Mouse (Mus musculus) embryonic facial prominence, embryonic 11.5 days (tissue): ENCODE measurements around the gene Ptpn11. TPM values are rescaled to one million over a fixed set of nuclear protein-coding genes. Genes with fewer than 3 reads are reported as not detected.

Experiments used
- ATAC-seq: fragments of 200-750 bp; cut with Nextera tagmentation; replicated peaks from 2 replicates; pipeline ENCODE4 v1.8.0; 2017; ENCODE audit warnings: low read depth; ENCODE audit not compliant: insufficient number of reproducible peaks, low FRiP score, low TSS enrichment
- DNase-seq: peaks from one replicate; pipeline ENCODE4 v3.0.0-alpha.2; 2015; ENCODE audit warnings: low spot score
- H3K27ac ChIP-seq: fragments of 300-500 bp; sonication (generic); replicated peaks from 2 replicates; pipeline ENCODE4 v1.5.1; 2014; ENCODE audit warnings: mild to moderate bottlenecking, low read depth, low read length, control low read depth
- H3K27me3 ChIP-seq: fragments of 300-500 bp; sonication (generic); 2 replicates; pipeline ENCODE4 v1.6.1; 2014; ENCODE audit warnings: mild to moderate bottlenecking, low read length, moderate library complexity, mixed read lengths; ENCODE audit not compliant: control insufficient read depth, insufficient read depth
- H3K36me3 ChIP-seq: fragments of 300-500 bp; sonication (generic); replicated peaks from 2 replicates; pipeline ENCODE4 v1.6.1; 2014; ENCODE audit warnings: low read depth, mild to moderate bottlenecking, low read length, moderate library complexity, mixed read lengths; ENCODE audit not compliant: control insufficient read depth, insufficient read depth
- H3K4me1 ChIP-seq: fragments of 300-500 bp; sonication (generic); 2 replicates; pipeline ENCODE4 v1.6.1; 2014; ENCODE audit warnings: low read length, mixed read lengths; ENCODE audit not compliant: control insufficient read depth, insufficient read depth
- H3K4me2 ChIP-seq: fragments of 300-500 bp; sonication (generic); 2 replicates; pipeline ENCODE4 v1.6.1; 2014; ENCODE audit warnings: low read depth, mild to moderate bottlenecking, control low read depth, low read length, moderate library complexity
- H3K4me3 ChIP-seq: fragments of 300-500 bp; sonication (generic); 2 replicates; pipeline ENCODE4 v1.5.1; 2014; ENCODE audit warnings: low read depth, low read length, control low read depth
- H3K9ac ChIP-seq: fragments of 300-500 bp; sonication (generic); replicated peaks from 2 replicates; pipeline ENCODE4 v1.6.1; 2014; ENCODE audit warnings: mild to moderate bottlenecking, control low read depth, low read length
- H3K9me3 ChIP-seq: fragments of 300-500 bp; sonication (generic); replicated peaks from 2 replicates; pipeline ENCODE4 v1.6.1; 2016; ENCODE audit warnings: mild to moderate bottlenecking, low read length, inconsistent platforms, mixed read lengths; ENCODE audit not compliant: control insufficient read depth
- WGBS: fragments of 180-500 bp; shearing (Covaris S2); extraction: QIAGEN DNeasy Blood & Tissue Kit; methylation state at CpG from one replicate; pipeline ENCODE4 v1.1.7; 2014; 5-methylcytosine and 5-hydroxymethylcytosine counted together
- polyA plus RNA-seq: library from polyadenylated mRNA; unstranded; fragments of >200 nt; fragmentation: Nextera tagmentation; extraction: Ambion mirVana; gene quantifications from 2 replicates; pipeline ENCODE4 v1.2.1, GENCODE M21; 2014

Ptpn11 gene
- polyA plus RNA-seq, 1 experiment from 2014 or later, result 25.1 TPM

DNA sequence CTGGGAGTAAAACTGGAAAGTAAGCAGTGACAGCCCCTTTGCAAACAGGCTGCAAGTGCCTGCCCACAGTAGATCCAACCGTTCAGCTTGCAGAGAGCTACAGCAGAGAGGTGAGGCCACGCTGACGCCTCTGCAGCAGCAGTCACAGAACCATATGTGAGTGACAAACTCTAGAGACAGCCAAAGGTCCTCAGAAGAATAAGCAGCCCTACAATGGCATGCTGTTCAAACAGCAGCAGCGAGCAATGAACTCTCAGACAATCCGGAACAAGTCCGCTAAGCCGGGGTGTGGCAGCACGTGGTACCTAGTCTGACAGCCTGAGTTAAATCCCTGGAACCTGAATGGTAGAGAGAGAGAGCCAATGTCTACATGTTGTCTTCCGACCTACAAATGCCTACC lies 2.0 kb downstream of the Ptpn11 start:
- 87% methylated on average over 9 of the region's 9 CpGs for WGBS
- H3K27ac ChIP-seq, result no peak overlapping the region
- no peaks in the 10 kb centered on the region for H3K4me1 ChIP-seq

DNA sequence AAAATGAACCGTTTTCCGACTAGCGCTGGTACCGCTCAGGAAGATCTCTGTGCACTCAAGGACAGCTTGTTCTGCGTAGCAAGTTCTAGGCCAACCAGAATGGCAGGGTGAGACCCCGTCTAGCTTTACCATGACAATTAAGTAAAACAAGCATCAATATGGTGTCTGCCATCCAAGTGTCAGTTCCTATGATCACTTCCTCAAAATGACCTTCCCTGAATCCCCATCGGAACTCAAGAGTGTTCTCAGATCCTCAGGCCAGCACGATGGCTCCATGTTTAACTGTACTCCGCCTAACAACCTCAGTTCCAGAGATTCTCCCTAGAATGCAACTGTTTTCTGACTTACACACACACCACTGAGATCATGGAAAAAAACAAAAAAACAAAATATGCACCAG lies 2.9 kb downstream of the Ptpn11 start:
- Histone ChIP-seq H3K9me3 (no peaks in the 10 kb centered on the region), H3K27me3 (no peaks in the 10 kb centered on the region), H3K36me3 (no peaks in the 10 kb centered on the region), H3K4me3 (no peak overlapping the region), H3K27ac (no peak overlapping the region), H3K4me2 (no peak overlapping the region), H3K9ac (no peak overlapping the region), H3K4me1 (no peaks in the 10 kb centered on the region)
- no peak for ATAC-seq
- no peak for DNase-seq
- 92% methylated on average over 9 of the region's 9 CpGs for WGBS

More for the DNA sequence above, 2.0 kb downstream of the Ptpn11 start:
- H3K4me3 ChIP-seq, result no peak overlapping the region
- no peak overlapping the region for H3K9ac ChIP-seq
- no peak for DNase-seq
- H3K4me2 ChIP-seq, result no peak overlapping the region
- no peak for ATAC-seq
- H3K27me3 ChIP-seq, result no peaks in the 10 kb centered on the region
- no peaks in the 10 kb centered on the region for H3K36me3 ChIP-seq
- H3K9me3 ChIP-seq, result no peaks in the 10 kb centered on the region

DNA sequence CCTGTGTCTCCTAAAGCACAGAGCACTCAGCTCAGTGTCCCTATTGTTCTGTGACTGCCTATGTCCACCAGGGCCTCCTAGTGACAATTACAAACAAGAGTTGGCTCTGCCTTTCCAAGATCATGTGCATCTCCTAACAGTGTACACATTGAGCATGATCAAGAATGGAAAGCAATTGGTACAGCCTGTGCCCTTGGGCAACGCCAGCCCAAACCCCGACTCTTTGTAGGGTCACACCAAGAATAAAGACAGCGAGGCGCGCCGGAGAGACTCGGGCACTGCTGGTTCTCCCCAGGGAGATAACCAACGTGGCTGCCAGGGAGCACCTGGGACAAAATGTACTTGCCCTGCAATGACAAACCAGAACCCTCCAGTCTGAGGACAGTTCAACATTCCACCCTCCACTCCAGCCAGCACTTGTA lies 3.6 kb downstream of the Ptpn11 start:
- no peaks in the 10 kb centered on the region for H3K36me3 ChIP-seq
- no peak overlapping the region for H3K4me3 ChIP-seq
- no peaks in the 10 kb centered on the region for H3K4me1 ChIP-seq

DNA sequence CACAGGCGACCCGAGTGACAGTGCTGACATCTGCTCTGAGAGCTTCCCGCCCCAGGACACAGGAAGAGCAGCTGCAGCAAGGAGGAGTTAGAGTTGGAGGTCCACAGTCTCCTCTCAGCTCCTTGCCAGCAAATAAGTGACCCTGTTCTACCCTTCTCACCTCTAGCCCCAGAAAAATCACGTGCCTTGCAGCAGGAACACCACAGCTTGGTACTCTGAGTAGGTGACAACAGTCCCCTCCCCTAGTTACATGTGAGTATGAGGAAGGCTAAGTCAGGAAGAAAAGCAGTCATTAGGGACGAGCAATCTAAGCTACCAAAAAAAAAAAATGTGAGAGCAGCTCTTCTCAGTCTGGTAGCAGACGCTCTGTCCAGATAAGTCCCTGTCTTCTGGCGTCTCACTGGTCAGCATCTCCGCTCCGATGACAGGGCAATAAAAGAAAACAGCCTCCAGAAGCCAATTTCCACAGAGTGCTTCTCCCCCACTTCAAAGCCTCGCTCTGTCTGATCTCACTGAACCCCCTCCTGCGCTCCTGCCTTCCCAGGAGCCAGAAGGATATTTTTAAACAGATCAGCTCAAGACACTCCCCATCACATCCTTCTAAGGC lies 6.1 kb downstream of the Ptpn11 start:
- ATAC-seq (no peak), DNase-seq (no peak)
- Histone ChIP-seq H3K4me3 (no peak overlapping the region), H3K27ac (no peak overlapping the region), H3K9ac (no peak overlapping the region), H3K4me1 (no peaks in the 10 kb centered on the region), H3K27me3 (no peaks in the 10 kb centered on the region), H3K4me2 (no peak overlapping the region), H3K36me3 (no peaks in the 10 kb centered on the region), H3K9me3 (no peaks in the 10 kb centered on the region)
- WGBS, result 57% methylated on average over 11 of the region's 11 CpGs

More for the DNA sequence above, 3.6 kb downstream of the Ptpn11 start:
- no peak for DNase-seq
- ATAC-seq, result no peak
- Histone ChIP-seq H3K4me2 (no peak overlapping the region), H3K27me3 (no peaks in the 10 kb centered on the region), H3K9ac (no peak overlapping the region), H3K9me3 (no peaks in the 10 kb centered on the region), H3K27ac (no peak overlapping the region)
- WGBS, result 87% methylated on average over 8 of the region's 8 CpGs

DNA sequence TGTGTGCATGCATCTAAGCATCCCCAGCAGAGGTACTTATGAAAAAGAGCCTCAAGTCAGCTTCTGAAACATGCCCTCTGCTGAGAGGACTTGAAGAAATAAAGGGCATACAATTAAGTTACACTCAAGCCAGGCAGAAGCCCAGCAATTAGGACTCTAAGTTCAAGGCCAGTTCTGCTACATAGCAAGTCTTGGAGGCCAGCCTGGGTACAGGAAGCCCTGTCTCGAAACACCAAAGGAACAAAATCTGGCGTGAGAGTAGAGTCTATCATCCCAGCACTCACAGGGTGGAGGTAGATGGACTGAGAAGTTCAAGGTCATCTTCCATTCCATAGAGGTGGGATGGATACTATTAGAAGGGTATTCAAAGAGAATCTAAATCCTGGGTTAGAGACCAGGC lies 6.8 kb downstream of the Ptpn11 start:
- Histone ChIP-seq H3K27ac (no peak overlapping the region), H3K9me3 (no peaks in the 10 kb centered on the region), H3K36me3 (no peaks in the 10 kb centered on the region), H3K4me2 (no peak overlapping the region), H3K9ac (no peak overlapping the region), H3K27me3 (no peaks in the 10 kb centered on the region), H3K4me1 (no peaks in the 10 kb centered on the region), H3K4me3 (no peak overlapping the region)
- DNase-seq, result no peak
- ATAC-seq, result no peak
- 82% methylated on average over 2 of the region's 2 CpGs for WGBS

DNA sequence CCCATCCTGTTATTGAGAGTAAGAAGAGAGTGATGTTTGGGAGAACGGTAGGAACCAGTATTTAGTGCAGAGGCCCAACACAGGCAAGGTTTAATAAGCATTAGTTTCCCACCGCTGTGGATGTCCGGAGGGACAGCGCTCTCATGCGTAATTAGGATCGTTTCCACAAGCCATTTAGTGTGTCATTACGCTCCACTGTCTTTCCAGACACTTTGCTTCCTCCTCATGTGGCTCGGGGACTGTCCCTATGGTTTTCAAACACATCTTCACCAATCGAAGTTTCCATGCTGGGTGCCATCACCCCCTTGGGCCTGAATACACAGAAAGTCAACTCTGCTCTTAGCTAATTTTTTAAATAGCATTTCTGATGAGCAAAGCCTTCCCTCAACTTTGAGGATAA lies 7.9 kb downstream of the Ptpn11 start:
- Histone ChIP-seq H3K27me3 (no peaks in the 10 kb centered on the region), H3K27ac (no peak overlapping the region), H3K9me3 (no peaks in the 10 kb centered on the region), H3K36me3 (no peaks in the 10 kb centered on the region), H3K4me3 (no peak overlapping the region), H3K9ac (no peak overlapping the region), H3K4me1 (no peaks in the 10 kb centered on the region), H3K4me2 (no peak overlapping the region)
- WGBS, result 78% methylated on average over 9 of the region's 9 CpGs
- DNase-seq (no peak), ATAC-seq (no peak)

DNA sequence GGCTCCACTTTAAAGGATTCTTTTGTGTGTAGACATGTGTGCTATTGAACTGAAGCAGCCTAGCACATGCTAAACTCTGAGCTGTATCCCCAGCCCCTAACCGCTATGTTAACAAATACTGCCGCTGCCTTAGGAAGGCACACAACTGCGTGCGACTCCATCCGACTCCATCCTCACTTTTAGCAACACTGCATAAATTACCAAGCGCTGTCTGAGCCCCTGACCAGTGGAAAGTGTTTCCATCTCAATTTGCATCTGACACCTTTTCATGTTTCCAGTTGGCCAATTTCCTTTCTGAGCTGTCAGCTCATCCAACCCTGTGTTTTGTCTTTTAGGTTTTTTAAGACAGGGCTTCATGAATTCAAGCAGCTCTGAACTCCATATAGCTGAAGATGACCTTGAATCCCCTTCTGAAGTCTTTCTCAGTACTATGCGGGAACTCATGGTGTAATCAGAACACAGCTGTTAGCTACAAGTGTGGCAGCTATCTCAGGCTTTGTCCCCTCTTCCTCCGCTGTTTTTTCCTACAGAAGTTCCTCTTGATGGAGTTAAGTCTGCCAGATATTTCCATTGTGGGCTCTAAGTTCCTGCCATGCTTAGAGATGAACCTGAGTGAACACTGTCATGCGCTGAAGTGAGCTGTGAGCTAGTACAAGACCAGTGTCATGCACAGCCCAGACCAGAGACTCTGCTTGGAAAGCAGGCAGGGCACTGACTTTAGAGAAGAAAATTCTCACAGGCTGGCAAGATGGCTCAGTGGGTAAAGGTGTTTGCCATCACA lies 11.9 kb downstream of the Ptpn11 start:
- H3K9ac ChIP-seq, result no peak overlapping the region
- H3K27ac ChIP-seq, result no peak overlapping the region
- H3K4me2 ChIP-seq, result no peak overlapping the region
- H3K36me3 ChIP-seq, result no peaks in the 10 kb centered on the region
- H3K4me1 ChIP-seq, result no peaks in the 10 kb centered on the region
- no peaks in the 10 kb centered on the region for H3K9me3 ChIP-seq
- no peaks in the 10 kb centered on the region for H3K27me3 ChIP-seq
- no peak overlapping the region for H3K4me3 ChIP-seq
- DNase-seq (no peak), ATAC-seq (no peak)
- WGBS, result 84% methylated on average over 9 of the region's 9 CpGs

DNA sequence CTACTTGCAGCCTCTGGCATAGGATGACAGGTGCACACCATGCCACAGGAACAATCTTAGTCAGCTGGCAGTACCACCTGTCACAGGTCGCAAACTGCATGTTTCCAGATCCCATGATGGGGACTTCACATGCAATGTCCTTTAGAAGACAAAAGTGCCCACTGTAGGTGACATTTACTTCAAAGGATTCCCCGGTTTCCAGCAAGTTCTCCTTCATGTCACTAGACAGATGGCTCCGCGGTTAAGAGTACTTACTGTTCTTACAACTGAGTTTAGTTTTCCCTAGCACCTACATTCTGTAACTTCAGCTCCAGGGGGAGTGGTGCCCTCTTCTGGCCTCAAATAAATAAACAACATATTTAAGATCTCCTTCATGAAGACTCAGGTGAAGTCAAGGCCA lies 18.4 kb downstream of the Ptpn11 start:
- Histone ChIP-seq H3K27me3 (no peaks in the 10 kb centered on the region), H3K4me2 (no peak overlapping the region), H3K36me3 (peaks cover 2% of the 10 kb centered on the region), H3K9ac (no peak overlapping the region), H3K27ac (no peak overlapping the region), H3K4me3 (no peak overlapping the region), H3K4me1 (no peaks in the 10 kb centered on the region), H3K9me3 (no peaks in the 10 kb centered on the region)
- no peak for DNase-seq
- WGBS, result 84% methylated on average over 4 of the region's 4 CpGs
- ATAC-seq, result no peak
